Mouse (Mus musculus) myocyte (in vitro differentiated cells): ENCODE measurements around the gene Mapkapk2. TPM values are rescaled to one million over a fixed set of nuclear protein-coding genes. Genes with fewer than 3 reads are reported as not detected.

Experiments used
- H3K27me3 ChIP-seq: one replicate; pipeline ENCODE4 v1.6.1; 2011; ENCODE audit not compliant: control insufficient read depth, insufficient read depth, insufficient read length
- H3K36me3 ChIP-seq: one replicate; pipeline ENCODE4 v1.6.1; 2011; ENCODE audit not compliant: control insufficient read depth, insufficient read depth
- H3K4me2 ChIP-seq: one replicate; pipeline ENCODE4 v1.6.1; 2011; ENCODE audit warnings: low read depth, control low read depth
- H3K4me3 ChIP-seq: one replicate; pipeline ENCODE4 v1.5.1; 2011; ENCODE audit warnings: mild to moderate bottlenecking, control low read depth, moderate library complexity
- H3K79me2 ChIP-seq: one replicate; pipeline ENCODE4 v1.6.1; 2011; ENCODE audit not compliant: control insufficient read depth, insufficient read depth
- H3ac ChIP-seq: one replicate; pipeline ENCODE4 v1.6.1; 2011; ENCODE audit not compliant: control insufficient read depth, insufficient read length
- CEBPB ChIP-seq: IDR thresholded peaks from 2 replicates; pipeline ENCODE4 v1.6.1; 2011; ENCODE audit warnings: mild to moderate bottlenecking, moderate library complexity; ENCODE audit not compliant: poor library complexity, insufficient read depth, severe bottlenecking
- E2F4 ChIP-seq: IDR thresholded peaks from one replicate; pipeline ENCODE4 v1.6.1; 2011; ENCODE audit warnings: mild to moderate bottlenecking, control low read depth, moderate library complexity; ENCODE audit not compliant: insufficient read depth
- MAX ChIP-seq: IDR thresholded peaks from one replicate; pipeline ENCODE4 v1.6.1; 2011; ENCODE audit warnings: low read depth, mild to moderate bottlenecking, control low read depth
- MYOD1 ChIP-seq, 3 experiments: IDR thresholded peaks; one replicate each; pipeline ENCODE4 v1.6.1; 2011; ENCODE audit warnings: control low read depth in 2 of 3, low read depth in 2 of 3, mild to moderate bottlenecking in 2 of 3, moderate library complexity in 1 of 3; ENCODE audit not compliant: insufficient read length in 2 of 3, control insufficient read depth in 1 of 3
- MYOG ChIP-seq, 3 experiments: IDR thresholded peaks; one replicate each; pipeline ENCODE4 v1.6.1; 2011; ENCODE audit warnings: control low read depth in 2 of 3, low read depth in 2 of 3, mild to moderate bottlenecking in 2 of 3; ENCODE audit not compliant: insufficient read length in 2 of 3, control insufficient read depth in 1 of 3, insufficient read depth in 1 of 3
- POLR2A ChIP-seq: IDR thresholded peaks from one replicate; pipeline ENCODE4 v1.6.1; 2011; ENCODE audit warnings: low read depth, mild to moderate bottlenecking, control low read depth, moderate library complexity; ENCODE audit not compliant: insufficient read length
- POLR2AphosphoS2 ChIP-seq: IDR thresholded peaks from one replicate; pipeline ENCODE4 v1.6.1; 2011; ENCODE audit warnings: low read depth, control low read depth; ENCODE audit not compliant: insufficient read length
- REST ChIP-seq: IDR thresholded peaks from one replicate; pipeline ENCODE4 v1.6.1; 2011; ENCODE audit warnings: mild to moderate bottlenecking, control low read depth, moderate library complexity; ENCODE audit not compliant: insufficient read depth, insufficient read length
- SRF ChIP-seq: IDR thresholded peaks from one replicate; pipeline ENCODE4 v1.6.1; 2011; ENCODE audit warnings: low read depth; ENCODE audit not compliant: control insufficient read depth, insufficient read length
- TCF12 ChIP-seq: IDR thresholded peaks from one replicate; pipeline ENCODE4 v1.6.1; 2011; ENCODE audit warnings: mild to moderate bottlenecking, control low read depth; ENCODE audit not compliant: poor library complexity, insufficient read depth, severe bottlenecking
- TCF3 ChIP-seq: IDR thresholded peaks from one replicate; pipeline ENCODE4 v1.6.1; 2011; ENCODE audit warnings: low read depth, control low read depth; ENCODE audit not compliant: insufficient read length
- USF1 ChIP-seq: IDR thresholded peaks from one replicate; pipeline ENCODE4 v1.6.1; 2011; ENCODE audit warnings: low read depth, mild to moderate bottlenecking, control low read depth, moderate library complexity
- polyA plus RNA-seq: library from polyadenylated mRNA; unstranded; fragments of >200 nt; fragmentation: generic; extraction: Trizol; gene quantifications from one replicate; pipeline ENCODE4 v1.2.1, GENCODE M21; 2012; ENCODE audit warnings: missing spikeins

The Mapkapk2 gene
- polyA plus RNA-seq, 1 experiment, result 123 TPM

DNA sequence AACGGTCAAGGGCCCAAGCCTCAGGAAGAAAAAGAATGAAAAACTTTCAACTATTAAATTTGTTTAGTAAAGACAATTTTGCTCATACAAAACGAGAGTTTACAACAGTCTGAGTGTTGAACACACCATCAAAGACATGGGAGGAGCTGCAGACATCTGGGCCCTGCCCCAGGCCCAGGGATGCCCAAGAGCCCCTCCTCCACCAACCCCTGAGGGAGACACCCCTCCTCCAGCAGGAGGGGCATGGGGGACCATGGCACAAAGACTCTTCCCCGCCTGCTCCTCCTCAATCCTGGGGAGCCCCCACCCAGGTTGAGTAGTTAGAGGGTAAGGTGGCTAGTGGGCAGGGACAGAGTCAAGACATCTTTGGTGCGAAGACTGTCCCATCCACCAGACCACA lies 44.0 kb downstream of the Mapkapk2 start:
- Histone ChIP-seq H3K27me3 (no peaks in the 10 kb centered on the region), H3K79me2 (peaks cover 7% of the 10 kb centered on the region), H3K36me3 (peaks cover 26% of the 10 kb centered on the region), H3K4me2 (no peak overlapping the region), H3K4me3 (no peak overlapping the region), H3ac (no peak overlapping the region)
- no peak for TF ChIP-seq MYOG (IDR thresholded peaks at IDR 0.05; ENCODE audit: control insufficient read depth in 1 of 3, insufficient read depth in 1 of 3, insufficient read length in 2 of 3, low read depth in 2 of 3)
- no peak for TF ChIP-seq USF1
- no peak for TF ChIP-seq POLR2AphosphoS2
- TF ChIP-seq TCF12, result no peak
- TF ChIP-seq MYOD1 (IDR thresholded peaks at IDR 0.05; ENCODE audit: control insufficient read depth in 1 of 3, insufficient read length in 2 of 3, low read depth in 2 of 3), result no peak
- no peak for TF ChIP-seq CEBPB
- no peak for TF ChIP-seq MAX
- TF ChIP-seq SRF, result no peak
- TF ChIP-seq REST, result no peak

DNA sequence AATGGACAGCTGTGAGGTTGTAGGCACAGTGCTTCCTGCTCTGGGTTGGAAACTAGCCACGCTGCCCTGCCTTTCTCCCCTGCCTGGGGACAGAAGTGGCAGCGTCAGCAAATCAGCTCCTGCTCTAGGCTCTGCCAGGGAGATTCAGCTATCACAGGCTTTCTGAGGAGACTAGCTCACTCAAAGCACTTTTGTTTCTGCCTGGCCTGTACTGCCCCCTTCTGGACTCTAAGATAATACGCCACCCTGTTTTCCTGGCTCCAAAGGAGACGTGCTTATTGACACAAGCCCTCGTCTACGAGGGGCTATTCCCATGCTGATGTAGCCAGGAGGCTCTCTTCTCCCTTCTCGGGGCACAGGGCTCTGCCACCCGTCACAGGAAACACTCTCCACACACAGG lies 44.4 kb downstream of the Mapkapk2 start:
- peaks cover 3% of the 10 kb centered on the region for H3K79me2 ChIP-seq
- no peak overlapping the region for H3K4me3 ChIP-seq
- TF ChIP-seq USF1 (no peak), POLR2A (no peak), MYOD1 (IDR thresholded peaks at IDR 0.05; ENCODE audit: control insufficient read depth in 1 of 3, insufficient read length in 2 of 3, low read depth in 2 of 3) (no peak), CEBPB (no peak), MYOG (IDR thresholded peaks at IDR 0.05; ENCODE audit: control insufficient read depth in 1 of 3, insufficient read depth in 1 of 3, insufficient read length in 2 of 3, low read depth in 2 of 3) (no peak), E2F4 (no peak), POLR2AphosphoS2 (no peak), TCF3 (no peak), SRF (no peak), MAX (no peak), TCF12 (no peak), REST (no peak)
- H3K36me3 ChIP-seq, result peaks cover 26% of the 10 kb centered on the region
- H3K4me2 ChIP-seq, result no peak overlapping the region
- H3K27me3 ChIP-seq, result no peaks in the 10 kb centered on the region
- H3ac ChIP-seq, result no peak overlapping the region

DNA sequence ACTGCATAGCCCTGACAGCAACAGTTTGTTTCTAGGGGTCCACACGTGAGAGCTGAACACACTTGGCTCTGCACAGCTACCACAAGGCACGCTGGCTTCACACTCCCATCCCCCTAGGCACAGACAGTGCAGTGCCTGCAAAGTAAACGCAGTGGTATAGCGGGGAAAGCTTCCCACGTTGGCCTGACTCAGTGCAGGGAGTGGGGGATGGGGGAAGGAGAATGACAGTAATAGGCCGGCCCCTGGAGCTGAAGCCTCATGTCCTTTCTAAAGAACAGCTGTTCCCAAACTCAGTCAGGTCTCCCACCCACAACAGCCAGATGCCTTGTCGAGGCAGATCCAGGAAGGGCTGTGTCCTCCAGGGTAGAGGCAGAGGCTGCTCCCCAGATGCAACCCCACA lies 46.6 kb downstream of the Mapkapk2 start:
- no peak overlapping the region for H3K4me2 ChIP-seq
- no peak overlapping the region for H3ac ChIP-seq
- TF ChIP-seq MYOD1 (IDR thresholded peaks at IDR 0.05; ENCODE audit: control insufficient read depth in 1 of 3, insufficient read length in 2 of 3, low read depth in 2 of 3) (peak in 1 of 3 experiments; percentile 55), TCF12 (no peak)
- no peak overlapping the region for H3K4me3 ChIP-seq
- peaks cover 17% of the 10 kb centered on the region for H3K36me3 ChIP-seq
- no peaks in the 10 kb centered on the region for H3K79me2 ChIP-seq
- H3K27me3 ChIP-seq, result no peaks in the 10 kb centered on the region

DNA sequence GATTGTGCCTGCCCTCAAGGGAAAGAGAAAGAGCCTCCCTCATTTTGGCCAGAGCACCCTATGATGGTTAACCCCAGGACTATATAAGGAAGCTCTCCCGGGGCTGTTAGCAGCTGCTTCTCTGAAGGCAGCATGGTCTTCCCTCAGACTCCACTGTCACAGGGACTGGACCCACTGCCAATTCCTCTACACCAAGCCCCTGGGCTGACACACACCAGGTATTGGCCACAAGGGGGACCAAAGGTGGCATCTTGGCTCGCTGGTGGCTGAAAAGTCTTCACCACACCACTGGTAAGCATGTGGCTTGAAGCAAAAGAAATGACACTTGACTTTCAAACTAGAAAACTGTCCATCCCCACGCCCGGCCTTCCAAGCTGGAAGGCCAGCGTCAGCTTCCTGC lies 47.0 kb downstream of the Mapkapk2 start:
- Histone ChIP-seq H3K4me2 (no peak overlapping the region), H3K4me3 (no peak overlapping the region), H3K27me3 (no peaks in the 10 kb centered on the region), H3K79me2 (no peaks in the 10 kb centered on the region), H3K36me3 (peaks cover 12% of the 10 kb centered on the region), H3ac (no peak overlapping the region)
- TF ChIP-seq TCF3, result no peak

DNA sequence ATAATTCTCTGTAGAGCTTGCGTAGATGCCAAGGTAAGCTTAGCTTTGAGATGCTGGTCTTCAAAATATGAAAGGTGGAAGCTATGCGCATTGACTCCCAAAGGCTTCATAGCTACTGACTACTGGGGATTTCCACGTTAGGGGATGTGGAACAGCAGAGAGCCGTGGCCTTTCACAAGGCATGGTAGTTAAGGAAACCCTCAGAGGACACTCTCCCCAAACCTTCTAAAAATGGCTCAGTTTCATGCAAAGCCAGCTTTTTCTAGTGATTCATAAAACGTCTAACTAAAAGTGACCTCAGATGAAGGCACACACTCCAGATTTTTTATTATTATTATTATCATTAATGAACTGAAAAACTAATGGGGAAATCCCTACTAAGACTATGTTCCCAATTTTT lies 47.6 kb downstream of the Mapkapk2 start:
- Histone ChIP-seq H3K4me3 (no peak overlapping the region), H3K4me2 (no peak overlapping the region), H3K79me2 (no peaks in the 10 kb centered on the region), H3K36me3 (peaks cover 7% of the 10 kb centered on the region), H3K27me3 (no peaks in the 10 kb centered on the region), H3ac (no peak overlapping the region)
- TF ChIP-seq TCF3 (no peak), REST (no peak), USF1 (no peak), MYOD1 (IDR thresholded peaks at IDR 0.05; ENCODE audit: control insufficient read depth in 1 of 3, insufficient read length in 2 of 3, low read depth in 2 of 3) (no peak)

DNA sequence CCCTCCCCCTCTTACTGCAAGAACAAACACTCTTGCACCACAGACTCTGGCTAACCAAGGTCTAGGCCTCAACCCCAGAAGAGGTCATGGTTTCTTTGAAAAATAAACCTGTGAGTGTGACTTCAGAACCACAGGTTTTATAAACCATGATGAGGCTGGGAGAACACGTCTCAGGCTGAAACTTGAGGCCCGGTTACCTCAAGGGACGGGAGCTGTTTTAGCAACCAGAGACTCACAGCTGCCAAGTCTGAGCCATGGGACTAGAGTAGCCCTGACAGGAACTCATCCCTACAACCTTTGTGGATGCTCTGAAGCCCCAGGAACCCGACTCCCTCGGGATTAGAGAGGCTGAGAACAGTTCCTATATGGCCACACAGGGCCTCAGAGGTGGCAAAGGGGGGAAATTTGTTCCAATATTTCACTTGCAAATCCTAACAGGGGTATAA lies 48.2 kb downstream of the Mapkapk2 start:
- Histone ChIP-seq H3K27me3 (no peaks in the 10 kb centered on the region), H3K4me2 (no peak overlapping the region), H3K36me3 (peaks cover under 1% of the 10 kb centered on the region), H3ac (no peak overlapping the region), H3K79me2 (no peaks in the 10 kb centered on the region), H3K4me3 (no peak overlapping the region)
- TF ChIP-seq REST (no peak), SRF (no peak), USF1 (no peak), POLR2AphosphoS2 (no peak), CEBPB (no peak), MYOD1 (IDR thresholded peaks at IDR 0.05; ENCODE audit: control insufficient read depth in 1 of 3, insufficient read length in 2 of 3, low read depth in 2 of 3) (no peak), TCF12 (no peak), TCF3 (no peak), MAX (no peak), MYOG (IDR thresholded peaks at IDR 0.05; ENCODE audit: control insufficient read depth in 1 of 3, insufficient read depth in 1 of 3, insufficient read length in 2 of 3, low read depth in 2 of 3) (no peak), E2F4 (no peak), POLR2A (no peak)
